Mouse (Mus musculus) cerebellum, postnatal 36 days (tissue): ENCODE results near the gene Uchl5.

Source experiments
- DNase-seq, 2 experiments: peaks; one replicate each; pipeline ENCODE4 v3.0.0; 2021 to 2022; ENCODE audit warnings: mixed read lengths in 2 of 2

The Uchl5 gene

GRCm38 (mm10) chr1:143776446-143777411 lies at the start of gene Uchl5, which contains the start of gene Trove2:
Gene Uchl5, plus strand, starts transcription at chr1:143777272.
Gene Trove2, minus strand, starts transcription at chr1:143777068.
- peak; percentile 98 to 99 for DNase-seq

GRCm38 (mm10) chr1:143727701-143728445 lies 49.2 kb upstream of the Uchl5 start:
- DNase-seq: no peak

- DNase-seq: no peak
These were observed 46.2 kb upstream of the Uchl5 start for GRCm38 (mm10) chr1:143730899-143731298.

GRCm38 (mm10) chr1:143731691-143732090 lies 45.4 kb upstream of the Uchl5 start:
- no peak for DNase-seq

GRCm38 (mm10) chr1:143733914-143734410 lies 43.1 kb upstream of the Uchl5 start:
- DNase-seq: no peak

- DNase-seq: no peak
These were observed 38.3 kb upstream of the Uchl5 start for GRCm38 (mm10) chr1:143738811-143739210.

GRCm38 (mm10) chr1:143739361-143740350 lies 37.4 kb upstream of the Uchl5 start:
- peak; percentile 97 for DNase-seq

GRCm38 (mm10) chr1:143740581-143740980 lies 36.5 kb upstream of the Uchl5 start:
- DNase-seq: peak; percentile 23 to 27

- DNase-seq: no peak
These were observed 35.7 kb upstream of the Uchl5 start for GRCm38 (mm10) chr1:143741331-143741730.

- DNase-seq: no peak
These were observed 34.9 kb upstream of the Uchl5 start for GRCm38 (mm10) chr1:143742186-143742585.

GRCm38 (mm10) chr1:143745871-143746270 lies 31.2 kb upstream of the Uchl5 start:
- DNase-seq: no peak

- no peak for DNase-seq
These were observed 14.9 kb upstream of the Uchl5 start for GRCm38 (mm10) chr1:143762159-143762558.

GRCm38 (mm10) chr1:143764443-143764842 lies 12.6 kb upstream of the Uchl5 start:
- DNase-seq: no peak

GRCm38 (mm10) chr1:143765801-143766200 lies 11.3 kb upstream of the Uchl5 start:
- DNase-seq: no peak

GRCm38 (mm10) chr1:143766238-143766637 lies 10.8 kb upstream of the Uchl5 start:
- no peak for DNase-seq

- DNase-seq: no peak
These were observed 6.5 kb upstream of the Uchl5 start for GRCm38 (mm10) chr1:143770444-143771109.

GRCm38 (mm10) chr1:143773082-143773481 lies 4.0 kb upstream of the Uchl5 start:
- DNase-seq: no peak

GRCm38 (mm10) chr1:143773909-143774308 lies 3.2 kb upstream of the Uchl5 start:
- DNase-seq: no peak

- peak in 1 of 2 experiments; percentile 34 for DNase-seq
These were observed 616 bp downstream of the Uchl5 start for GRCm38 (mm10) chr1:143777558-143778218.

GRCm38 (mm10) chr1:143788584-143789227 lies 11.6 kb downstream of the Uchl5 start:
- peak in 1 of 2 experiments; percentile 24 for DNase-seq
